Mouse (Mus musculus) heart, embryonic 14.5 days (tissue): ENCODE measurements around the gene Mrpl58. TPM values are rescaled to one million over a fixed set of nuclear protein-coding genes. Genes with fewer than 3 reads are reported as not detected.
"Not testable (repeated sequence)": the region's sequence is repeated elsewhere in the genome, so short reads cannot be mapped to it uniquely, and the experiment has no call there.

Source experiments
- ATAC-seq: fragments of 200-750 bp; cut with Nextera tagmentation; 2 replicates; pipeline ENCODE4 v1.8.0; 2017; ENCODE audit warnings: low read depth, moderate TSS enrichment; ENCODE audit not compliant: insufficient number of reproducible peaks, insufficient read depth, low FRiP score
- H3K27ac ChIP-seq, 2 experiments: fragments of 200-500 bp in 1 of 2; fragments of 300-500 bp in 1 of 2; sonication (generic) in 1 of 2; replicated peaks in 1 of 2; 2 replicates each; pipeline ENCODE4 v1.5.1; 2012 to 2014; ENCODE audit warnings: low read depth in 2 of 2, low read length in 2 of 2, control low read depth in 1 of 2, mild to moderate bottlenecking in 1 of 2, mixed read lengths in 1 of 2; ENCODE audit not compliant: control insufficient read depth in 1 of 2, insufficient read depth in 1 of 2
- H3K27me3 ChIP-seq: fragments of 300-500 bp; sonication (generic); 2 replicates; pipeline ENCODE4 v1.6.1; 2014; ENCODE audit warnings: mild to moderate bottlenecking, low read length, control low read depth; ENCODE audit not compliant: control insufficient read depth, insufficient read depth
- H3K36me3 ChIP-seq: fragments of 300-500 bp; sonication (generic); 2 replicates; pipeline ENCODE4 v1.6.1; 2014; ENCODE audit warnings: mild to moderate bottlenecking, control low read depth, low read length, mixed read lengths; ENCODE audit not compliant: control insufficient read depth, insufficient read depth
- H3K4me1 ChIP-seq, 2 experiments: fragments of 200-500 bp in 1 of 2; fragments of 300-500 bp in 1 of 2; sonication (generic) in 1 of 2; 2 replicates each; pipeline ENCODE4 v1.6.1; 2012 to 2014; ENCODE audit warnings: low read length in 2 of 2, control low read depth in 1 of 2, mixed read lengths in 1 of 2; ENCODE audit not compliant: control insufficient read depth in 2 of 2, insufficient read depth in 2 of 2
- H3K4me2 ChIP-seq: fragments of 300-500 bp; sonication (generic); 2 replicates; pipeline ENCODE4 v1.6.1; 2014; ENCODE audit warnings: mild to moderate bottlenecking, low read length
- H3K4me3 ChIP-seq, 2 experiments: fragments of 200-500 bp in 1 of 2; fragments of 300-500 bp in 1 of 2; sonication (generic) in 1 of 2; 2 replicates each; pipeline ENCODE4 v1.5.1; 2012 to 2014; ENCODE audit warnings: low read length in 2 of 2, mild to moderate bottlenecking in 2 of 2, control low read depth in 1 of 2, low read depth in 1 of 2, moderate library complexity in 1 of 2; ENCODE audit not compliant: control insufficient read depth in 1 of 2, insufficient read depth in 1 of 2
- H3K9ac ChIP-seq: fragments of 300-500 bp; sonication (generic); 2 replicates; pipeline ENCODE4 v1.6.1; 2014; ENCODE audit warnings: mild to moderate bottlenecking, low read length
- H3K9me3 ChIP-seq: fragments of 300-500 bp; sonication (generic); 2 replicates; pipeline ENCODE4 v1.6.1; 2016; ENCODE audit warnings: low read length, control low read depth; ENCODE audit not compliant: control insufficient read depth
- WGBS: fragments of 180-500 bp; shearing (Covaris S2); extraction: QIAGEN DNeasy Blood & Tissue Kit; methylation state at CpG from one replicate; pipeline ENCODE4 v1.1.7; 2014; 5-methylcytosine and 5-hydroxymethylcytosine counted together
- polyA plus RNA-seq: library from polyadenylated mRNA; unstranded; fragments of >200 nt; fragmentation: Nextera tagmentation; extraction: Ambion mirVana; gene quantifications from 2 replicates; pipeline ENCODE4 v1.2.1, GENCODE M21; 2014

The Mrpl58 gene
- polyA plus RNA-seq, 1 experiment from 2014 or later = 195 TPM

GRCm38 (mm10) chr11:115451781-115452241, 48.3 kb downstream of the Mrpl58 start:
- Histone ChIP-seq H3K4me1 (peaks cover 19 to 25% of the 10 kb centered on the region in 2 experiments), H3K4me2 (no peak overlapping the region), H3K36me3 (no peaks in the 10 kb centered on the region), H3K4me3 (no peak overlapping the region), H3K27me3 (no peaks in the 10 kb centered on the region), H3K9ac (no peak overlapping the region), H3K9me3 (no peaks in the 10 kb centered on the region), H3K27ac (no peak overlapping the region)
- ATAC-seq = no peak
- whole genome bisulfite sequencing = 86% methylated on average over 8 of the region's 8 CpGs

- H3K27ac ChIP-seq = no peak overlapping the region
Observed at GRCm38 (mm10) chr11:115452281-115452860, 48.8 kb downstream of the Mrpl58 start.

DNA sequence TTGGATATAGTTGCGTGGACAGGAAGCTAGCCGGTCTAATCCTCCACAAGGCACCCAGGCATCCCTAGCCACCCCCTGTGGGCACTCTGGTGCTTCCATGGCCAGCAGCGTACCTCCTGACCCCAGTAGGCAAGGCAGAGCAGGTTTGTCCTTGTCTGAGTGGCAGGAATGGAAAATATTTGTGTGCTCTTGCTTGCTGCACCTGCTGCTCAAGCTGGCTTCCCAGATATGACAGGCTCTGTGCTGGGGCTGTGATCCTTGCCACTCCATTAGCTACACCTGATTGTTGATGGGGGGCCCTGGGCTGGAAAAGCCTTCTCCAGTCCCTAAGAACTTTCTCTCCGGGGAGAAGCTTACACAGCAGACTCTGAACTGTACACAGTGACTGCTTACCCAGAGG, 49.8 kb downstream of the Mrpl58 start:
- H3K36me3 ChIP-seq = no peaks in the 10 kb centered on the region
- H3K27ac ChIP-seq = no peak overlapping the region
- no peak for ATAC-seq
- H3K4me3 ChIP-seq = no peak overlapping the region
- no peaks in the 10 kb centered on the region for H3K27me3 ChIP-seq
- WGBS = 50% methylated on average over 4 of the region's 4 CpGs
- H3K4me1 ChIP-seq = peaks cover 17 to 21% of the 10 kb centered on the region in 2 experiments
- no peak overlapping the region; the same call in 1 of the 2 replicates for H3K9ac ChIP-seq
- no peaks in the 10 kb centered on the region for H3K9me3 ChIP-seq
- no peak overlapping the region for H3K4me2 ChIP-seq

More at GRCm38 (mm10) chr11:115452281-115452860, 48.8 kb downstream of the Mrpl58 start:
- no peak overlapping the region for H3K9ac ChIP-seq
- H3K27me3 ChIP-seq = no peaks in the 10 kb centered on the region
- no peaks in the 10 kb centered on the region for H3K9me3 ChIP-seq
- no peak overlapping the region for H3K4me2 ChIP-seq
- H3K36me3 ChIP-seq = no peaks in the 10 kb centered on the region
- ATAC-seq = no peak
- peaks cover 18 to 23% of the 10 kb centered on the region in 2 experiments for H3K4me1 ChIP-seq
- WGBS = 80% methylated on average over 7 of the region's 7 CpGs
- no peak overlapping the region for H3K4me3 ChIP-seq

- WGBS = 85% methylated on average over 6 of the region's 6 CpGs
- H3K9me3 ChIP-seq, H3K4me2 ChIP-seq, H3K4me3 ChIP-seq, H3K27ac ChIP-seq, ATAC-seq, H3K27me3 ChIP-seq, H3K9ac ChIP-seq, H3K36me3 ChIP-seq: not testable (repeated sequence)
- H3K4me1 ChIP-seq = peaks cover 12 to 14% of the 10 kb centered on the region in 2 experiments
Observed at GRCm38 (mm10) chr11:115454822-115455221, 51.3 kb downstream of the Mrpl58 start.

GRCm38 (mm10) chr11:115455619-115456018, 52.1 kb downstream of the Mrpl58 start:
- Histone ChIP-seq H3K27me3 (no peaks in the 10 kb centered on the region), H3K4me1 (peaks cover 12 to 14% of the 10 kb centered on the region in 2 experiments), H3K4me2 (no peak overlapping the region), H3K9ac (no peak overlapping the region), H3K9me3 (no peaks in the 10 kb centered on the region), H3K36me3 (no peaks in the 10 kb centered on the region), H3K4me3 (no peak overlapping the region), H3K27ac (no peak overlapping the region)
- 87% methylated on average over 15 of the region's 15 CpGs for WGBS
- no peak for ATAC-seq

GRCm38 (mm10) chr11:115456182-115456581, 52.6 kb downstream of the Mrpl58 start:
- Histone ChIP-seq H3K9me3 (no peaks in the 10 kb centered on the region), H3K4me1 (peaks cover 12 to 14% of the 10 kb centered on the region in 2 experiments), H3K4me3 (no peak overlapping the region), H3K36me3 (no peaks in the 10 kb centered on the region), H3K27me3 (no peaks in the 10 kb centered on the region), H3K27ac (no peak overlapping the region), H3K4me2 (no peak overlapping the region), H3K9ac (no peak overlapping the region)
- WGBS = 88% methylated on average over 5 of the region's 5 CpGs
- ATAC-seq = no peak

DNA sequence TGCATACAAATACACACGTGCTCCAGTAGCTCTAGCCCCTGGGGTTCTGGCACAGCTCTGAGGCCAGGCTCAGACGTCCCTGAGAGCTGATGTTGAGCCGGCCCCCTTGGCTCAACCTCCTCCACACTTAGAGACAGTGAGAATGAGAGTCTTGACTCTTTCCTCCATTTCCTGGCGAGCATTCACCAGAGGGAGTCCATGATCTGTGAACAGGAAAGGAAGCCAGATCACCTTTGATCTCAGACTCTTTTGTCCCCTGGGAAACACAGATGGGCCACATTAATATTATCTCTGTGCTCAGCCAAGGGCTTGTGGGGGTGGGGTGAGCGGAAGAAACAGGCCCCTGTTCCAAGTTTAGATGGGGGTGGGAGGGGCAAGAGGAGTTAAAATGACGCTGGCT, 53.9 kb downstream of the Mrpl58 start:
- peak overlapping the region in 1 of 2 experiments; percentile 8; a peak in 1 of 4 replicates for H3K27ac ChIP-seq
- WGBS = 24% methylated on average over 6 of the region's 6 CpGs
- no peak for ATAC-seq

DNA sequence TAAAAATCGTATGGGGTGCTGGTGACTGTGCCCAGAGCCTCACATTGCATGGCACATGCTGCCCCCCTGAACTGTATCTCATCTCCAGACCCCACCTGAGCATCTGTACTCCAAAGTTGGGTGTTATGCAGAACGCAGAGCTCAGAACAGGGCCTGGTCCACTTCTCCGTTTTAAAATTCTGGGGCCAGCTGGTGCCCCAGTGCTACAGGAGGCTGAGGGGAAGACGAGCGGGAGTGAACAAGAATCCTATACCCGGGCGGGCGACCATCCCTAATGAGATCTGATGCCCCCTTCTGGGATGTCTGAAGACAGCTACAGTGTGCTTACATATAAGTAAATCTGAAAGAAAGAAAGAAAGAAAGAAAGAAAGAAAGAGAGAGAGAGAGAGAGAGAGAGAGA, 57.4 kb downstream of the Mrpl58 start:
- H3K27ac ChIP-seq = no peak overlapping the region
- H3K9ac ChIP-seq = no peak overlapping the region
- no peak overlapping the region for H3K4me3 ChIP-seq
- H3K4me2 ChIP-seq = no peak overlapping the region
- H3K36me3 ChIP-seq = no peaks in the 10 kb centered on the region
- ATAC-seq = no peak
- H3K4me1 ChIP-seq = peaks cover 13% of the 10 kb centered on the region in 2 experiments
- 25% methylated on average over 8 of the region's 8 CpGs for WGBS
- H3K27me3 ChIP-seq = no peaks in the 10 kb centered on the region
- H3K9me3 ChIP-seq = no peaks in the 10 kb centered on the region

More for the DNA sequence above, 53.9 kb downstream of the Mrpl58 start:
- H3K4me1 ChIP-seq = peaks cover 12 to 14% of the 10 kb centered on the region in 2 experiments
- no peaks in the 10 kb centered on the region for H3K36me3 ChIP-seq
- H3K4me2 ChIP-seq = no peak overlapping the region
- H3K27me3 ChIP-seq = no peaks in the 10 kb centered on the region
- no peak overlapping the region for H3K9ac ChIP-seq
- no peaks in the 10 kb centered on the region for H3K9me3 ChIP-seq
- no peak overlapping the region for H3K4me3 ChIP-seq
